10 mouse cellular contexts compared by ENCODE assay signal in the genomic region with DNA sequence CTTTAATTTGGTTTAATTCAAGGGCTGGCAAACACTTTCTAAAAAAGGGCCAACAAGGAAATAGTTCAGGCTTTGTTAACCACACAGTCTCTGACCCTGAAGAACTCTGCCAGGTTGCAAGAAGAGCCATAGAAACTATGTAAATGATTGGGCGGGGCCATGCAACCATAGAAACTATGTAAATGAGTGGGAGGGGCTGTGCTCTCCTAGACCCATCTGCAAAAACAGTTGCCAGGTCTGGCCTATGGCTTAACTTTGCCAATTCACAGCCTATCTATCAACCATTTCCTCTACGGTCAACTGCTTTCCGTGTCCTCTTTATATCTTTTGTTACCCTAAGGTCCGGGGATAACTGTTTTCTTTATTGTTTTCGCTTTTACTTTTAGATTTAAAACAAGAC. TPM values are rescaled to one million over a fixed set of nuclear protein-coding genes. Genes with fewer than 3 reads are reported as not detected.
DNase-seq lines count a peak whose midpoint lies in the region; ATAC-seq and TF ChIP-seq lines count a peak whose summit lies in the region.
"Had no signal": no experiment of that assay in that cellular context is flagged by ENCODE, and none has a peak within 500 bp of the region (broad histone marks: within the 10 kb centered on the region; RNA-seq: fewer than 3 reads in every experiment).

No protein-coding gene starts in this region.

- no peaks in the 10 kb centered on the region for H3K9me3 ChIP-seq in forebrain, embryonic 14.5 days (replicated peaks; ENCODE audit: control insufficient read depth, low read length)
- no peaks in the 10 kb centered on the region for H3K9me3 ChIP-seq in forebrain, embryonic 10.5 days
- no peaks in the 10 kb centered on the region for H3K9me3 ChIP-seq in hindbrain, postnatal 0 days (ENCODE audit: low read length)
- H3K9me3 ChIP-seq in megakaryocyte, embryonic 14.5 days, result no peaks in the 10 kb centered on the region
- no peaks in the 10 kb centered on the region for H3K9me3 ChIP-seq in heart, embryonic 10.5 days

- no peaks in the 10 kb centered on the region for H3K36me3 ChIP-seq in forebrain, embryonic 14.5 days (ENCODE audit: control insufficient read depth, insufficient read depth, low read length)
- no peaks in the 10 kb centered on the region for H3K36me3 ChIP-seq in forebrain, embryonic 10.5 days (replicated peaks)
- no peaks in the 10 kb centered on the region for H3K36me3 ChIP-seq in hindbrain, postnatal 0 days (ENCODE audit: insufficient read depth, low read length)
- H3K36me3 ChIP-seq in megakaryocyte, embryonic 14.5 days (replicated peaks; ENCODE audit: low read length), result no peaks in the 10 kb centered on the region
- no peaks in the 10 kb centered on the region for H3K36me3 ChIP-seq in heart, embryonic 10.5 days

- intact Hi-C loops in left cerebral cortex, postnatal 10 days (cut with DNase I), result loop anchor here (10.0 kb wide), 1 partner anchor 196 kb away; no protein-coding TSS in a partner anchor
- intact Hi-C loops in left cerebral cortex, postnatal 4 days (cut with DNase I), result no loop called here

- H3K4me1 ChIP-seq in forebrain, embryonic 14.5 days (ENCODE audit: control insufficient read depth, insufficient read depth, low read length), result peaks cover 2% of the 10 kb centered on the region; the same call in 1 of the 2 replicates
- H3K4me1 ChIP-seq in forebrain, embryonic 10.5 days, result peaks cover 47% of the 10 kb centered on the region
- peaks cover 3% of the 10 kb centered on the region; the same call in 1 of the 2 replicates for H3K4me1 ChIP-seq in hindbrain, postnatal 0 days (ENCODE audit: insufficient read depth, low read length)
- H3K4me1 ChIP-seq in megakaryocyte, embryonic 14.5 days, result peaks cover 54% of the 10 kb centered on the region
- H3K4me1 ChIP-seq in heart, embryonic 10.5 days, result peaks cover 29% of the 10 kb centered on the region

- WGBS in forebrain, embryonic 14.5 days, result 47% methylated on average over 5 of the region's 5 CpGs
- 84% methylated on average over 5 of the region's 5 CpGs for WGBS in forebrain, embryonic 10.5 days
- WGBS in hindbrain, postnatal 0 days, result 44% methylated on average over 5 of the region's 5 CpGs
- 68% methylated on average over 5 of the region's 5 CpGs for WGBS in heart, embryonic 10.5 days

- no peak overlapping the region for H3K4me3 ChIP-seq in forebrain, embryonic 14.5 days (ENCODE audit: low read depth, low read length)
- H3K4me3 ChIP-seq in forebrain, embryonic 10.5 days, result no peak overlapping the region
- no peak overlapping the region for H3K4me3 ChIP-seq in hindbrain, postnatal 0 days (ENCODE audit: low read length)
- peak overlapping the region; percentile 76 for H3K4me3 ChIP-seq in megakaryocyte, embryonic 14.5 days (replicated peaks)
- no peak overlapping the region for H3K4me3 ChIP-seq in heart, embryonic 10.5 days
- H3K4me3 ChIP-seq: heart, adult 2 months had no signal

- H3K27me3 ChIP-seq in forebrain, embryonic 14.5 days (replicated peaks; ENCODE audit: control insufficient read depth, insufficient read depth, low read length), result no peaks in the 10 kb centered on the region
- H3K27me3 ChIP-seq in forebrain, embryonic 10.5 days (ENCODE audit: poor library complexity, severe bottlenecking), result no peaks in the 10 kb centered on the region
- H3K27me3 ChIP-seq in hindbrain, postnatal 0 days (ENCODE audit: insufficient read depth, low read length), result no peaks in the 10 kb centered on the region
- no peaks in the 10 kb centered on the region for H3K27me3 ChIP-seq in megakaryocyte, embryonic 14.5 days (replicated peaks)
- H3K27me3 ChIP-seq in heart, embryonic 10.5 days (ENCODE audit: insufficient read depth, poor library complexity, severe bottlenecking), result no peaks in the 10 kb centered on the region

- peak; percentile 79 for DNase-seq in forebrain, embryonic 14.5 days (ENCODE audit: low spot score)
- DNase-seq in forebrain, embryonic 10.5 days (ENCODE audit: extremely low spot score, low spot score), result no peak
- peak; percentile 93 for DNase-seq in ES-CJ7 (ENCODE audit: low read depth, low spot score)
- DNase-seq in hindbrain, postnatal 0 days (ENCODE audit: low spot score), result peak; percentile 62
- DNase-seq in left cerebral cortex, postnatal 10 days (ENCODE audit: extremely low spot score in 1 of 2, low spot score in 2 of 2), result no peak
- DNase-seq in heart, embryonic 10.5 days (ENCODE audit: low spot score), result no peak
- DNase-seq in left cerebral cortex, postnatal 4 days, result no peak
- DNase-seq: cerebellum, adult 18-20 months had no signal

- no peak overlapping the region for H3K4me2 ChIP-seq in forebrain, embryonic 14.5 days (ENCODE audit: low read length)
- no peak overlapping the region for H3K4me2 ChIP-seq in hindbrain, postnatal 0 days (ENCODE audit: low read depth, low read length)

- TF ChIP-seq CTCF in hindbrain, postnatal 0 days (IDR thresholded peaks at IDR 0.05; ENCODE audit: low read depth), result no peak

- H3K9ac ChIP-seq in forebrain, embryonic 14.5 days (ENCODE audit: low read length), result no peak overlapping the region
- H3K9ac ChIP-seq in hindbrain, postnatal 0 days (replicated peaks; ENCODE audit: low read length), result no peak overlapping the region

- ATAC-seq in forebrain, embryonic 14.5 days, result peak; percentile 28; the same call in 1 of the 2 replicates
- no peak for ATAC-seq in hindbrain, postnatal 0 days

- no peak overlapping the region for H3K27ac ChIP-seq in forebrain, embryonic 14.5 days (ENCODE audit: low read depth, low read length)
- H3K27ac ChIP-seq in forebrain, embryonic 10.5 days, result no peak overlapping the region
- H3K27ac ChIP-seq in hindbrain, postnatal 0 days, result no peak overlapping the region
- no peak overlapping the region for H3K27ac ChIP-seq in heart, embryonic 10.5 days
- H3K27ac ChIP-seq: heart, adult 2 months had no signal

RNA-seq across cellular contexts. Expression of gene Rassf3, which starts 25.0 kb away (rescaled TPM):
- polyA plus RNA-seq in forebrain, embryonic 14.5 days (2014; fragmentation: Nextera tagmentation; extraction: Ambion mirVana), result 4.4 and 4.7 TPM in 2 replicates
- polyA plus RNA-seq in forebrain, embryonic 10.5 days (2016; fragmentation: Nextera tagmentation; extraction: Ambion mirVana), result 10.6 and 12.2 TPM in 2 replicates
- total RNA-seq in hindbrain, postnatal 0 days (2014; rRNA removed), result 7.4 and 11.1 TPM in 2 replicates
- 5.7 and 6.0 TPM in 2 replicates for polyA plus RNA-seq in hindbrain, postnatal 0 days (2015; fragmentation: Nextera tagmentation; extraction: Ambion mirVana)
- polyA plus RNA-seq in megakaryocyte, embryonic 14.5 days (2012; ENCODE audit: insufficient read depth, low replicate concordance), result 1.9 TPM in 1 of 2 replicates, not detected in the other
- 10 to 100 TPM; 24.5 to 31.1 TPM for total RNA-seq in left cerebral cortex, postnatal 10 days (2021)
- polyA plus RNA-seq in heart, embryonic 10.5 days (2016; fragmentation: Nextera tagmentation; extraction: Ambion mirVana), result 19.6 and 21.1 TPM in 2 replicates
- 10 to 100 TPM; 17.4 to 22.9 TPM for total RNA-seq in left cerebral cortex, postnatal 4 days (2021)

Comparison
In these comparisons a context has a peak if more than half of its experiments do, and no peak if none do; other contexts are left out.
1. DNase-seq: peak in forebrain, embryonic 14.5 days (single experiment), ES-CJ7 (single experiment) and hindbrain, postnatal 0 days (single experiment); none in forebrain, embryonic 10.5 days (single experiment), left cerebral cortex, postnatal 10 days (0 of 2), heart, embryonic 10.5 days (single experiment) and left cerebral cortex, postnatal 4 days (single experiment).